Mouse (Mus musculus) forebrain, postnatal 0 days (tissue): ENCODE data around the gene Serpina10. TPM values are rescaled to one million over a fixed set of nuclear protein-coding genes. Genes with fewer than 3 reads are reported as not detected.

Experiments used
- ATAC-seq: fragments of 200-750 bp; cut with Nextera tagmentation; 2 replicates; pipeline ENCODE4 v1.8.0; 2017; ENCODE audit warnings: mild to moderate bottlenecking, moderate library complexity
- DNase-seq: peaks from one replicate; pipeline ENCODE4 v3.0.0-alpha.2; 2015
- H3K27ac ChIP-seq: fragments of 300-500 bp; sonication (generic); 2 replicates; pipeline ENCODE4 v1.5.1; 2014; ENCODE audit warnings: low read depth, mild to moderate bottlenecking, antibody characterized with exemption, low read length, moderate library complexity, mixed read lengths
- H3K27me3 ChIP-seq: fragments of 300-500 bp; sonication (generic); 2 replicates; pipeline ENCODE4 v1.6.1; 2014; ENCODE audit warnings: mild to moderate bottlenecking, low read length, mixed read lengths; ENCODE audit not compliant: insufficient read depth
- H3K36me3 ChIP-seq: fragments of 300-500 bp; sonication (generic); 2 replicates; pipeline ENCODE4 v1.6.1; 2014; ENCODE audit warnings: mild to moderate bottlenecking, moderate library complexity; ENCODE audit not compliant: insufficient read depth
- H3K4me1 ChIP-seq: fragments of 300-500 bp; sonication (generic); 2 replicates; pipeline ENCODE4 v1.6.1; 2014; ENCODE audit warnings: antibody characterized with exemption; ENCODE audit not compliant: insufficient read depth
- H3K4me2 ChIP-seq: fragments of 300-500 bp; sonication (generic); 2 replicates; pipeline ENCODE4 v1.6.1; 2014; ENCODE audit warnings: low read depth, mild to moderate bottlenecking, moderate library complexity
- H3K4me3 ChIP-seq: fragments of 300-500 bp; sonication (generic); 2 replicates; pipeline ENCODE4 v1.5.1; 2014; ENCODE audit warnings: low read depth, low read length, mixed read lengths
- H3K9ac ChIP-seq: fragments of 300-500 bp; sonication (generic); 2 replicates; pipeline ENCODE4 v1.6.1; 2014; ENCODE audit warnings: mild to moderate bottlenecking
- H3K9me3 ChIP-seq: fragments of 300-500 bp; sonication (generic); 2 replicates; pipeline ENCODE4 v1.6.1; 2016; ENCODE audit warnings: low read length
- CTCF ChIP-seq: sonication (generic); IDR thresholded peaks from 2 replicates; pipeline ENCODE4 v1.5.1; 2016; ENCODE audit warnings: antibody characterized with exemption, control low read depth, low read depth
- WGBS: fragments of 180-500 bp; shearing (Covaris S2); extraction: QIAGEN DNeasy Blood & Tissue Kit; methylation state at CpG from one replicate; pipeline ENCODE4 v1.1.7; 2014; 5-methylcytosine and 5-hydroxymethylcytosine counted together
- polyA plus RNA-seq: library from polyadenylated mRNA; unstranded; fragments of >200 nt; fragmentation: Nextera tagmentation; extraction: Ambion mirVana; gene quantifications from 2 replicates; pipeline ENCODE4 v1.2.1, GENCODE M21; 2015
- total RNA-seq: library from RNA; depleted of rRNA; stranded (reverse); fragments of >200 nt; gene quantifications from 2 replicates; pipeline ENCODE4 v1.2.3, GENCODE M21; 2014

The Serpina10 gene
- total and polyA plus RNA-seq, 2 experiments from 2014 or later: 0.04 TPM; not detected in 1

DNA sequence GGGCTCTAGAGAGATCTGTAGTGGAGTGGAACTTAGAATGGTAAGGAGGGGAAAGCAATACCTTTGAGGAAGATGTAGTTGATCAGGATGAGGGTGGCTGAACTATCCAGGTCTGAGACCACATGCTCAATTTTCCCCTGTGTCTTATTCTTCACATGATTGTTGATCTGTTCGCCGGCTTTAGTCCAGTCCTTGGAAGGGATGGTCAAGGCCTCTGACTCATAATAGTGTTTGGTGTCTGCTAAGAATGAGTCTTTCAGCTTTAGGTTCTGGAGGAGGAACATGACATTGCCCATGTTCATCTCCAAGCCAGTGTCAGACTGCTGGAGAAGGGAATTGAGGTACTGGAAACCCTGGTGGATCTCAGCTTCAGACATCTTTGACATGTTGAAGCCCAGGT lies 22.6 kb upstream of the Serpina10 start:
- WGBS: 95% methylated on average over 2 of the region's 2 CpGs
- DNase-seq (no peak), ATAC-seq (no peak)
- no peaks in the 10 kb centered on the region for H3K4me1 ChIP-seq
- H3K36me3 ChIP-seq: no peaks in the 10 kb centered on the region
- no peak overlapping the region for H3K27ac ChIP-seq
- TF ChIP-seq CTCF: no peak
- no peak overlapping the region for H3K4me3 ChIP-seq
- H3K9me3 ChIP-seq: 0 out of 2 replicates have a peak, but pooled peaks cover 3% of the 10 kb centered on the region
- no peak overlapping the region for H3K9ac ChIP-seq
- H3K4me2 ChIP-seq: no peak overlapping the region
- no peaks in the 10 kb centered on the region for H3K27me3 ChIP-seq

DNA sequence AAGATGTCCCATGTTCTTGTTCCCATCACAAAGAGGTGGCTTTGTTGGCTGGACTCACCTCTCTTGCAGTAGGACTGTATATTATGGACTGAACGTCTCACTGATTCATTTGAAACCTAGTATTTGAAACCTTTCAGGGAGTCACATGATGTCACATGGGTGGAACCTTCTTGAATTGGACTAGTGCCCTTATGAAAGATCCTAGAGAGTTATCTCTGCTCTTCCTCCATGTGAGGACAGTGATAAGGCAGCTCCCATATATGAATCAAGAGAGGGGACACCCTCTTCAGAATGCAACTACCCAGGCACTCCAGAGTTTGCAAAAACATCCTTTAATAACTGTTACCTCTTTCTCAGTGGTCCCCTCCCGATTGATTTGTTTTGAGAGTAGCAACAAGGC lies 15.1 kb upstream of the Serpina10 start:
- H3K4me3 ChIP-seq: no peak overlapping the region
- TF ChIP-seq CTCF: no peak
- WGBS: 76% methylated on average over 2 of the region's 2 CpGs
- no peaks in the 10 kb centered on the region for H3K4me1 ChIP-seq
- no peaks in the 10 kb centered on the region for H3K27me3 ChIP-seq
- no peaks in the 10 kb centered on the region for H3K36me3 ChIP-seq
- ATAC-seq (no peak), DNase-seq (no peak)
- H3K9me3 ChIP-seq: 0 out of 2 replicates have a peak, but pooled peaks cover 3% of the 10 kb centered on the region
- no peak overlapping the region for H3K9ac ChIP-seq
- no peak overlapping the region for H3K27ac ChIP-seq
- no peak overlapping the region for H3K4me2 ChIP-seq

DNA sequence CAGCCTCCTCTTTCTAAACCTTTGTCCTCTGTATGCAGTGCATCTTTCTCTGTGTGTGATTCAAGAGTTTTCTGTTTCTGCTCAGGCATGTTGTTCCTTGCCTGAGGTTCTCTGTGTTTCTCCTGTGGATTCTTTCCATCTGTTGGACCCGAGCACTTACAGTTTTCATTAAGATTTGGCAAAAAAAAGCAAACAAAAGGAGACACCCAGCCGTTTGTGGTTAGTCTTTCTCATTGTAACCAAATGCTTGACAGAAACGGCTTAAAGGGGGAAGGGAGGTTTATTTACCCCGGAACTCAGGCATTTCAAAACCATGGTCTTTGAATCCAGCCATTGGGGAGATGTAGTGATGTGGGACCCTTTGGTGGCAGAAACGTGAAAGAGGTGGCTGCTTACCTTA lies 13.4 kb upstream of the Serpina10 start:
- no peaks in the 10 kb centered on the region for H3K4me1 ChIP-seq
- ATAC-seq (no peak), DNase-seq (no peak)
- H3K27ac ChIP-seq: no peak overlapping the region
- H3K36me3 ChIP-seq: no peaks in the 10 kb centered on the region
- no peak overlapping the region for H3K4me2 ChIP-seq
- TF ChIP-seq CTCF: no peak
- no peak overlapping the region for H3K4me3 ChIP-seq
- H3K27me3 ChIP-seq: no peaks in the 10 kb centered on the region
- H3K9ac ChIP-seq: no peak overlapping the region
- no peaks in the 10 kb centered on the region for H3K9me3 ChIP-seq
- WGBS: 37% methylated on average over 5 of the region's 5 CpGs

DNA sequence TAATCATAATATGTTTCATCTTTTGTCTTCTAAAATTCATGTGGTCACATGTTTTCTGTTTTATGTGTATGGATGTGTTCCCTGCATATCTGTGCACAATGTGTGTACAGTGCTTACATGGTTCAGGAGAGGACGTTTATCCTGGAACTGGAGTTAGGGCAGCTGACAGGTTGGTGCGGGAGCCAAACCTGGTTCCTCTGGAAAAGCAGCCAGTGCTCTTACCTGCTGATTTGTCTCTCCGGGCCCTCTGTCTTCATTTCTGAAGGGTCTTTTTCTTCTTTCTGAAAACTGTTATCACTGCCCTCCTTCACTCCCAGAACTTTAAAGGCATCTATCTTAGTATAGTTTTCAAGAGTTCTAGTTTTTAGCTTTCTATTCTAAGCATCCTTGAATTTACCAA lies 12.6 kb upstream of the Serpina10 start:
- DNase-seq: no peak
- H3K27me3 ChIP-seq: no peaks in the 10 kb centered on the region
- no peak overlapping the region for H3K9ac ChIP-seq
- H3K4me1 ChIP-seq: no peaks in the 10 kb centered on the region
- WGBS: 74% methylated on average over 3 of the region's 3 CpGs
- no peaks in the 10 kb centered on the region for H3K36me3 ChIP-seq
- no peaks in the 10 kb centered on the region for H3K9me3 ChIP-seq
- no peak for ATAC-seq
- H3K4me3 ChIP-seq: no peak overlapping the region
- no peak overlapping the region for H3K27ac ChIP-seq
- TF ChIP-seq CTCF: no peak
- no peak overlapping the region for H3K4me2 ChIP-seq

DNA sequence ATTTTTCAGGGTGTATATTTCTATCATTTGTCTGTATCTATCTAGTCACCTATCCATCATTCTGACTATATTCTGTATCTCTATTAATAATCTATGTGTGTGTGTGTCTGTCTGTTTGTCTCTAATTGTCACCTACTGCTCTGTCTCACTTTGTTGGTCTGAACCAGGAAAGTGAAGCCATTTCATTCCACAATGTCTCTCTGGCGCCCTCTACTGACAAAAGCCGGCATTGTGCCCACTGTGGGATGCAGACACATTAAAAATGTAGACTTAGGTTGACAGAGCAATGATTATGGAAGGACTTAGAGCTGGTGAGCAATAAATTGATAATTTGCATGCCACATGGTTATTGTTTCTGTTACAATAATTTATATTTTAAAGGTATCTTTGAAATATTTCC lies 12.1 kb upstream of the Serpina10 start:
- peak; percentile 93 for TF ChIP-seq CTCF

DNA sequence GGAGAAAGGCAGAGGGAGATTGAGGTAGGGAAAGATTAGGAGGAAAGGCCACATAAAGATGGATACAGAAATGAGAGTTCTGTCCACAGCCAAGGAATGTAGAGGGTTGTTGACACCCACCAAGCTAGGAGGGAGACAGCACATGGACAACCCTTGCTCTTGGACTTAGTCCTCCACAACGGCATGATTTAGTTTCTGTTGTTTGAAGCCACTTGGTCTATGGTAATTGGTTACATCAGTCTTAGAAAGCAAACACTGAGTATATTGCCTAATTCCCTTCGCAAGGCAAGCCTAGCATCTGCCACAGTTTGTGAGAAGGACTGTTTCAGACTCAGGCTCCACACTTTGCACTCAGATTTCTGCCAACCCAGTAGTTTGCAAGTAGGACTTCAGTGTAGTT lies 4.6 kb upstream of the Serpina10 start:
- H3K4me1 ChIP-seq: no peaks in the 10 kb centered on the region
- ATAC-seq (no peak), DNase-seq (no peak)
- no peaks in the 10 kb centered on the region for H3K36me3 ChIP-seq
- H3K9ac ChIP-seq: no peak overlapping the region
- WGBS: 69% methylated on average over 2 of the region's 2 CpGs
- H3K9me3 ChIP-seq: no peaks in the 10 kb centered on the region
- no peak for TF ChIP-seq CTCF
- no peaks in the 10 kb centered on the region for H3K27me3 ChIP-seq
- no peak overlapping the region for H3K27ac ChIP-seq
- no peak overlapping the region for H3K4me2 ChIP-seq
- H3K4me3 ChIP-seq: no peak overlapping the region

More for the DNA sequence above, 12.1 kb upstream of the Serpina10 start:
- Histone ChIP-seq H3K4me2 (no peak overlapping the region), H3K9me3 (no peaks in the 10 kb centered on the region), H3K36me3 (no peaks in the 10 kb centered on the region), H3K4me1 (no peaks in the 10 kb centered on the region), H3K9ac (no peak overlapping the region), H3K27ac (no peak overlapping the region), H3K4me3 (no peak overlapping the region), H3K27me3 (no peaks in the 10 kb centered on the region)
- peak; percentile 48; the same call in 1 of the 2 replicates for ATAC-seq
- peak; percentile 87 for DNase-seq
- WGBS: 0% methylated on average over 2 of the region's 2 CpGs

DNA sequence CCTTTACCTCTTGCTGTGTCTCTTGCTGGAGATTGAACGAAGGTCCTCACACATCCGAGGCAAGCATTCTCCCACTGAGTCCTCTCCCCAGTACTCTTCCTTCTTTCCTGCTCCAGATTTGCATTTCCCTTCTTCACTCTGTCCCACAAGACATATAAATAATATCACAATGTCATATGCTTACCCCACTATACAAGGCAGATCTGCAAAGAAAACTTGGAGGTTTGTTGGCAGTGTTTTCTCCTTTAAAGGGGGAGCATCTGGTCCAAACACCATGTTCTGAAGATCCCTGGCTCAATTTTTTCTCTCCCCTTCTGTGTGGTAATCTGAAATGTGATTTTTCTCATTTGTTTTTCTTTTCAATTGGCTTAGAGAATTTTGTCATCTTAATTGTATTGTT lies 3.2 kb upstream of the Serpina10 start:
- Histone ChIP-seq H3K36me3 (no peaks in the 10 kb centered on the region), H3K4me2 (no peak overlapping the region), H3K4me3 (no peak overlapping the region), H3K27ac (no peak overlapping the region), H3K9ac (no peak overlapping the region), H3K4me1 (no peaks in the 10 kb centered on the region), H3K27me3 (no peaks in the 10 kb centered on the region), H3K9me3 (no peaks in the 10 kb centered on the region)
- no peak for TF ChIP-seq CTCF
- peak; percentile 61 for DNase-seq
- peak; percentile 90 for ATAC-seq
- WGBS: 61% methylated on average over 2 of the region's 2 CpGs

DNA sequence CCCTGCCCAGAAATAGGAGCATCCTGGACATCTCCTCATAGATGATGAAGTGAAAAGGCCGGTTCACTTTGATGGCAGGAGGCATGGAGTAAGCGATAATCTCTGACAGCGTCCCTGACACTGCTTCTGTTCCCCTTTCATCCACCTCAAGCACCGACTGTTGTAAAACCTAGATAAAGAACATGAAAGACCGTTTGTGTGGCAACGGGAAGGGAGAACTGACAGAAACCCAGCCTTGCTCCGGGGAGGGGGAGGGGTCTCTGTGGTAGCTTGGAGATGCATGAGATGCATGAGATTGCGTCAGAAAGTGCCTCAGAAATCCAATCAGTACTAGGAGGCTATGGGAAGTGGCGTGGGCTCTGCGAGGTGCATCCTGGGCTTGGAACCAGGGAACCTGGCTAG lies 14.4 kb downstream of the Serpina10 start:
- WGBS: 89% methylated on average over 10 of the region's 10 CpGs
- Histone ChIP-seq H3K4me1 (no peaks in the 10 kb centered on the region), H3K4me3 (no peak overlapping the region), H3K9me3 (no peaks in the 10 kb centered on the region), H3K4me2 (no peak overlapping the region), H3K36me3 (no peaks in the 10 kb centered on the region), H3K27me3 (no peaks in the 10 kb centered on the region), H3K9ac (no peak overlapping the region), H3K27ac (no peak overlapping the region)
- DNase-seq: no peak
- no peak for ATAC-seq
- no peak for TF ChIP-seq CTCF
